Mouse (Mus musculus) lung, postnatal 14 days (tissue): ENCODE measurements around the gene Gast.
A peak's percentile ranks its signal among the peaks of the same experiment; 100 is the strongest.

Experiments used
- DNase-seq: peaks from one replicate; pipeline ENCODE4 v3.0.0; 2021

Gast gene

DNA sequence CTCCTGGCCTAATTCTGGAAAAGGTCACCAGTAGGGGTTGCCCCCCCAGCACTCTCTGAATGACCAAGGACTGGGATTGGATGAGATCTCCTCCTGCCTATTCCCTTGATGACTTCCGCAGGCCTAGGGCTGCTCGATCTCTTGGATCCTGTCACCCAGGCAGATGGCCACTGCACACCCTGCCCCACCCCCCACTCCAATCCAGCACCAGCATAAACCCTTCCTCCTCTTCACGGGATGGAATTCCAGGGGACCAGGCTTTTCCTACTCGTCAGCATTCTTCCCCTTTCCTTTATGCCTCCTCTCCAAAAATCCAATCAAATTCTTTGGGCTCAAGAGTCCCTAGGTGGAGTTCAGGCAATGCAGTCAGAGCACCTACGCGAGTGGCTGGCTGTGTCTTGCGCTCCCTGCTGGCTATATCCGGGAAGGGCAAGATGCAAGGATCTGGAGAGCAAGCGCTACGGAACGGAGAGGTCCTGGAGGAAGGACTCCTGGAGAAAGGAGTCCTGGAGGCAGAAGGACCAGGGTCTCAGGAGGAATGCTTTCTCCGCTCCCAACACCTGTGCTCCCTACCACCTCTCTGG is 28.9 kb downstream of the Gast start:
- DNase-seq = peak; percentile 84

DNA sequence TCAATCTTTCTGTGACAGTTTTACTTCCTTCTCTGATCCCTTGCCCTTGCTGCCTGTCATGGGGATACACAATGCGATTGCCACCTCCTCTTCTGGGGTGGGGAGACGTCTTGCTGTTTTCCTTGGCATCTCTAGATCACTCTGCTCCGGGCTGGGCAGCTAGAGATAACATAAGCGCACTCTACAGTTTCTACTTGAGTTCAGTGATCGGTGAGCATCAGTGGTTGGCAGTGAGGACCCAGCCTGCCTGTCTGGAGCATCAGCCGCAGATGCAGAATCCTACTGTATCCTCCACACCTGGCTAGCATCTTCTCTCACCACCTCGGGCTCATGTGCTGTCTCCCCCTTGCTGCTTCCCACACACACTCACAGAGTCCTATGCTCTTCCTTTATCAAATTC is 34.9 kb downstream of the Gast start:
- no peak for DNase-seq

DNA sequence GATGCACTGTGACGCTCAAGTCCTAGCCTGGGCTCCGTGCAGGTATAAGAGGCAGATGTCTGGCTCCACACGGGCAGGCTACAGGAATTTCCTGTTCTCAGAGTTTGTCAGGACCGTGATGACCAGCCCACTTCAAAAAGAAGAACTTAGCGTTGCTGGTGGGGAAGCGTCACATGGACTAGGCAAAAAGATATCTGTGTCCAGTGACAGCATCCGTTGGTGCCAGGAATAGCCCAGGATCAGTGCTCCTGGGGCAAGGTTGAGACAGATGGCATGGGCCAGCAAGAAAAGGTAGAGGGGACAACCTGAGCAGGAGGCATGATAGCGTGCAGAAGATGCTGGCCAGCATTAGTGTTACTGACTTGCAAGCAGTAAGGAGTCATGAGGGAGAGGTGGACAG is 35.6 kb downstream of the Gast start:
- no peak for DNase-seq

DNA sequence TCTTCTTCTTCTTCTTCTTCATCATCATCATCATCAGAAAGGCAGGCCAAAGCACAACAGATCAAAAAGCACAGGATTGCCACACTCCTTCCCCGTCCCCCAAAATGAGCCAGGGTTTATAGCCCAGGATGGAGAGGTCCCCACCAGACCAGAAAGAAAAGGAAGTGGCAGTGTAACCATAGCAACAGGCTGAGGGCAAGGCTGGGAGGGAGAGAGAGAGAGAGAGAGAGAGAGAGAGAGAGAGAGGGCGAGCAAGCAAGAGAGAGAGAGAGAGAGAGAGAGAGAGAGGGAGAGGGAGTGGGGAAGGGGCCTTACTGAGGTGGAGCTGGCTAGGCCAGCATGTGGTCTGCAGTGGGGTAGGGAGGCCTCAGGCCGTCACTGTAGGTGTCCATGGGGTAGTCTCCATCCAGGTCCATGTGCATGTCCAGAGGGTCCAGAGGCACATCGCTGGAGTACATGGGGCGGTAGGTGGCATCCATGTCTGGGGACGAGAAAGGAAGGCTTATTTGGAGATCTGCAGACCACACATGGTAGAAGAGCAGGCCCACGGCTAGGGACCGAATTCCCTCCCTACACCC is 37.9 kb downstream of the Gast start:
- DNase-seq = no peak

DNA sequence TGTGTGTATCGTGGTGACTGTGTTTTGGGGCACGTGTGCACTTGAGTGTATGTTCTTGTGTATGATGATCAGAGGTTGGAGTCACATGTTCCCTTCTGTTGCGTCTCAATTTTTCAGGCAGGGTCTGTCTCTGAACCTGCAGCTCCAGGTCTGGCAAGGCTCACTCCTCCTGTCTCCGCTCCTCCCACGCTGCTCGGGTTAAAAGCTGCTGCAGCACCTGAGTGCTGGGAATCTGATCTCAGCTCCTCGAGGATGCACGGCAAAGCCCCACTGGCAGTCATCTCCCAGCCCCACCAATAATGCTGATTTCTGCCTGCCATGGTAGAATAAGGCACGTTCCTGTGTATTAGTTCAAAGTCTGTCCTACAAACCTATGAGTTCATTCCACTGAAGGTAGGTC is 40.9 kb downstream of the Gast start:
- no peak for DNase-seq

DNA sequence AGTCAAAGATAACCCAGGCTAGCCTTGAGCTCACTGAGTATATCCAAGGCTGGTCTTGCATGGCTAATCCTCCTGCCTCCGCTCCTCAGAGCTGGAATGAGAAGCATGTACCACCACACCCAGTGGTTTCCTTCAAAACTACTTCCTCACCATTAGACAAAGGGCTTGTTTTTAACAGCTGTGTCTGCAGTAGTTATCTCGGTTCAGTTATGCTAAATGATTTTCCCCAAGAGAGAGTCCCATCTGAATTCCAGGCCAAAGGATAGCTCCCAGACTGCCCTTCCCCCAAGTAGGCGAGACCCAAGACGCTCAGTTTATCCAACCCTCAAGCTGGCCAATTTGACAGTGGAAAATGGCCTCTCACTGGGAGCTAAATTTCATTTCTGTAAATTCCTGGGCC is 41.8 kb downstream of the Gast start:
- DNase-seq = no peak

DNA sequence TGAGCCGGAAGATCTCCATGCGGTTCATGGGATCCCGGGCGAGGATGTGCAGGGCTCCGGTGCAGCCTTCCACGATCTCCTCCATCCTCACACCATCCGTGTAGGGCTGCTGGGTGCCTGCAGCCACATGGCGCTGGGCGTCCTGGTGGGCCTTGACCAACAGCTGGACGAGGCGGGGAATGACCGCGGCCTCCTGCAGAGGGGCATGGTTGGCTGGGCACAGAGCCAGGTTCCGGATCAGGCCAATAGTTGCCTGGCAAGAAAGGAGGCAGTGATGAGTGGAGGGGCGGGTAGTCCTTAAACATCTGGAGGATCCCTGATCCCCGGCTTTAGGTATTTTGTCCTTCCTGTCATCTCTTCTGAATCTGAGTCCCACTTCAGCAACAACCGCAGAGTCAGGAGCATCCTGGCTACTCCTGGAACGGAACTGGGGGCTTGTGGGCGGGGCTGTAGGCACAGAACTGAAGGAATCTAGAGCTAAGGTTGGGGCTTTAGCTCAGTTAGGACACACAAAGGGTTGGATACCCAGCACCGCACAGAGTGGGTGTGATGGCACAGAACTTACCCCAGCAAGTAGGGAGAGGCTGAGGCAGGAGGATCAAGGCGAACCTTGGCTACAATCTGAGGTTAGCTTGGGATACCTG is 42.7 kb downstream of the Gast start:
- DNase-seq = no peak

DNA sequence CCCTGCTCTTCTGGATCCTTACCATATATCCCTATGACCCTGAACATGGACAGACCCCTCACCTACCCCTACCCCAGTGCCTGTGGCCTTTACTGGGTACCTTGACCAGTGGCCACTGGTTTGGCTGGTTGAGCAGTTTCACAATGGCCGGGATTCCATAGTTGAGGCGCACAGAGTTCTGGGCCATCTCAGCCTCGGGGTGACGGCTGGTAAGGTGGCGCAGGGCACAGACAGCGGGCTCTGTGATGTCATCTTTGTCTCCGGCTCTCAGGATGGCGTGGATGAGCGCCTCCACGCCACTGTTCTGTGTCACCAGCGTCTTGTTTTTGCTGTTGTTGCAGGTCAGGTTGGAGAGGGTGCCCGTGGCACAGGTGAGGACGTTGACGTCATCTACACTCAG is 43.8 kb downstream of the Gast start:
- no peak for DNase-seq

DNA sequence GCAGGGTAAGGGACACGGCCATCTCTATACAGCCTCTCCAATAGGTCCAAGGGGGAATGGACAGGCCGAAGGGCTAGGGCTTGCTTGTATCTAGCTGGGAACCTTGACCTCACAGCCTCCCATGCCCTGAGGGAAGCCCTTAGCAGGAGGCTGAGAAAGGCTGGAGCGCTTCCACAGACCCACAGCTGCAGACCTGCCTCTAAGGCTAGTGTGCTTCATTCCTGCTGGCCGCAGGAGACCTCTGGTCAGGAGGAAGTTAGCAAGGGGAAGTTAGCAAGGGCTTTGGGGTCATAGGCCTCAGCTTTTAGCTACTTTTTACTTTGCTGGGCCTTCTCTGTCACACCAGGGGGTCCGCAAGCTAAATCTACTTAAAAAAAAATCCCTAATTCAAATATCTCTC is 44.2 kb downstream of the Gast start:
- DNase-seq = no peak

DNA sequence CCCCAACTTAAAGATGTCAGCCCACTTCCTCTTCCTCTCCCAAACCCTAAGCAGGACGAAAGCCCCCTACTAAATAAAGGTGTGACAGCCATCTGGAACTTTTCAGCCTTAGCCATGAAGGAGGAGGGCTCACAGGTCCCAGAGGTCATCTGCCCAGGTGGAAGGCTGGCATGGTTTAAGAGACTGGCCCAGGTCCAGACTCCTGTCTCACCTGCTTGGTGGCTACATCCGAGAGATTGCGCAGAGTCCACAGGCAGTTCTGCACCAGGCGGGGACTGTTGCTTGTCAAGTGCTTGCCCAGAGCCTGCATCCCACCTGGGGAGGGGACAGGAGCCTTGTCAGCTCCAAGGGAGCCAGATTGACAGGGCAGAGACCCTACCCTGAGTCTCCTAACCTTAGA is 45.1 kb downstream of the Gast start:
- DNase-seq = no peak

DNA sequence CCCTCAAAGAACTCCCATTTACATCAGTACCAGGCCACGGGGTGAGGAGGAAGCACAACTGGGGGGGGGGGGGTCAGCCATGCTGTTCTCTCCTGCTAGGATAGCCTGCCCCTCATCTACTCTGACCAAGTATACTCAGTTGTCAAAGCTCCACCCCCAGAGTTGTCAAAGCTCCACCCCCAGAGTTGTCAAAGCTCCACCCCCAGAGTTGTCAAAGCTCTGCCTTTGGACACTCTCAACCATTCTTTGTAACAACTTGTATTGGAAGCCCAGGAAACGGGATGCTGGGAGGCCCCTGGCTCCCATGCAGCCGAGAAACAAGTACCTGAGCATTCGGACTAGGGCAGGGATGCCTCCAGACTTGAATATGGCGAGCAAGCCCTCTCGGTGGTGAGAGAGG is 48.5 kb downstream of the Gast start:
- DNase-seq = no peak

DNA sequence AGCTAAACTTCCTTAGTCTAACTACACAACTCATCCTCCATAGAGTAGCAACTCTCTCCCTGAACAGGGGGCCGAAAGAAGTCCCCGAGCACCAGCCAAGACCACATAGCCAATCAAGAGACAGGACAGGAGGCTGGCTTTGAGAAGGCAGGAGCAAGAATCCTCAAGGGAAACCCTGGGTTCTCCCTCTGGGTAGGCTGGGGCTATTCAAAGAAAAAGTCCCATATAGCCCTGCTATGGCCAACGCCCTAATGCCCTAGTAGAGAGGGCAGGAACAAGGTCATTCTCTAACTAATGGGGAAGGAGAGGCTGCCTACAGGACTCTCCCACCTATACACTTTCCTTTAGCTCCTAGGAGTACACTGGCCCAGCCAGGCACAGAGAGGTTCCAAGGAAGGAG is 50.8 kb downstream of the Gast start:
- DNase-seq = no peak

DNA sequence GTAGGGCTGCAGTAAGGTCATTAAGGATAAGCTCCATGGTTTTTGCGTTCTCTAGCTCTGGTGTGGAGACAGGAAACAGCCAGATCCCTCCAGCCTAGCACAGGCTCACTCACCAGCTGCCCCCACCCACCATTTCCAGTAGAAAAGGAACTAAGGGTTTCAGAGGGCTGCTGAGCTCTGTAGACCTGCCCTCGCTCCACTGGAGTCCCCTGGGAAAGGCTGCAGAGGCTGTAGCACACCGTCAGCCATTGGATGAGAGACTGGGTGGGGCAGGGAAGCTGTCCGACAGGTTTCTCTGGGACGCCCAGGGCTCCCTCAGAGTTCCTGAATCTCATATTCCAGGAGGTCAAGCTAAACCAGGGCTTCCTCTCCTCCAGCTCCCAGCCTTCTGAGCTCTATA is 52.4 kb downstream of the Gast start:
- peak; percentile 59 for DNase-seq
